Mouse (Mus musculus) neural tube, embryonic 11.5 days (tissue): ENCODE results near the gene Inpp4a. TPM values are rescaled to one million over a fixed set of nuclear protein-coding genes. Genes with fewer than 3 reads are reported as not detected.

ENCODE experiments used
- ATAC-seq: fragments of 200-750 bp; cut with Nextera tagmentation; 2 replicates; pipeline ENCODE4 v1.8.0; 2017; ENCODE audit warnings: moderate number of reproducible peaks, mild to moderate bottlenecking, moderate TSS enrichment, moderate library complexity; ENCODE audit not compliant: insufficient read depth, low FRiP score, low TSS enrichment
- DNase-seq: peaks from one replicate; pipeline ENCODE4 v3.0.0-alpha.2; 2015; ENCODE audit warnings: low spot score
- H3K27ac ChIP-seq: fragments of 300-500 bp; sonication (generic); 2 replicates; pipeline ENCODE4 v1.5.1; 2014; ENCODE audit warnings: low read depth, mild to moderate bottlenecking, low read length
- H3K27me3 ChIP-seq: fragments of 300-500 bp; sonication (generic); 2 replicates; pipeline ENCODE4 v1.6.1; 2014; ENCODE audit warnings: mild to moderate bottlenecking, low read length, mixed read lengths; ENCODE audit not compliant: control insufficient read depth, insufficient read depth
- H3K36me3 ChIP-seq: fragments of 300-500 bp; sonication (generic); 2 replicates; pipeline ENCODE4 v1.6.1; 2014; ENCODE audit warnings: mild to moderate bottlenecking, low read length, moderate library complexity, mixed read lengths; ENCODE audit not compliant: control insufficient read depth, insufficient read depth
- H3K4me1 ChIP-seq: fragments of 300-500 bp; sonication (generic); 2 replicates; pipeline ENCODE4 v1.6.1; 2014; ENCODE audit warnings: low read length, mixed read lengths; ENCODE audit not compliant: control insufficient read depth, insufficient read depth
- H3K4me2 ChIP-seq: fragments of 300-500 bp; sonication (generic); 2 replicates; pipeline ENCODE4 v1.6.1; 2014; ENCODE audit warnings: low read depth, mild to moderate bottlenecking, moderate library complexity
- H3K4me3 ChIP-seq: fragments of 300-500 bp; sonication (generic); 2 replicates; pipeline ENCODE4 v1.5.1; 2014; ENCODE audit warnings: low read depth, low read length
- H3K9ac ChIP-seq: fragments of 300-500 bp; sonication (generic); 2 replicates; pipeline ENCODE4 v1.6.1; 2014; ENCODE audit warnings: mild to moderate bottlenecking, low read length
- H3K9me3 ChIP-seq: fragments of 300-500 bp; sonication (generic); 2 replicates; pipeline ENCODE4 v1.6.1; 2016; ENCODE audit warnings: low read length; ENCODE audit not compliant: control insufficient read depth
- WGBS: fragments of 180-500 bp; shearing (Covaris S2); extraction: QIAGEN DNeasy Blood & Tissue Kit; methylation state at CpG from one replicate; pipeline ENCODE4 v1.1.7; 2014; 5-methylcytosine and 5-hydroxymethylcytosine counted together
- polyA plus RNA-seq: library from polyadenylated mRNA; unstranded; fragments of >200 nt; fragmentation: Nextera tagmentation; extraction: Ambion mirVana; gene quantifications from 2 replicates; pipeline ENCODE4 v1.2.1, GENCODE M21; 2014

Gene Inpp4a
- polyA plus RNA-seq, 1 experiment from 2014 or later = 25.8 TPM

DNA sequence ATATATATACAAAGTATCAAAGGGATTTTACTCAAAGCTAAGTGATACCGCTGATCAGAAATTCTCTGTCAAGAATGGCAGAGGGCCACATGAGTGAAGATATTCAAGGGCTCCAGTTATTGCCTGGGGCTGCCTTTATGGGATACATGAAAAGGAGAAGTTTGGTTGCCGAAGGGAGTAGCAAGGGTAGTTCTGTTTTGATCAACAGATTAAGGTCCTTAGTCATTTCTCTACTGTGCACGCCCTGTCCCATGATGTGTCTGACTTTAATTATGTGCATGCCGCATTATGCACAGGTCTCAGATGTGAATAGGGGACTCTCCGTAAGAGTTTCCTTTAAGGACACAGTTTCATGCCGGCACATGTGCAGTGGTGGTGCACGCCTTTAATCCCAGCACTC lies 157.9 kb downstream of the Inpp4a start:
- Histone ChIP-seq H3K4me2 (no peak overlapping the region), H3K9ac (no peak overlapping the region), H3K4me1 (no peaks in the 10 kb centered on the region), H3K4me3 (no peak overlapping the region), H3K9me3 (no peaks in the 10 kb centered on the region), H3K27me3 (no peaks in the 10 kb centered on the region), H3K27ac (no peak overlapping the region), H3K36me3 (no peaks in the 10 kb centered on the region)
- 92% methylated on average over 7 of the region's 7 CpGs for WGBS
- DNase-seq (no peak), ATAC-seq (no peak)

Other genes with a start within 250 kb of the Inpp4a start
- gene Cnga3, start 85.4 kb upstream of the Inpp4a start, polyA plus RNA-seq = not detected in 2 replicates
- 61.7 and 64.0 TPM in 2 replicates for gene Coa5, start 130.2 kb downstream of the Inpp4a start, polyA plus RNA-seq
- 113 and 114 TPM in 2 replicates for gene Unc50, start 130.3 kb downstream of the Inpp4a start, polyA plus RNA-seq
- gene Mgat4a, start 241.2 kb downstream of the Inpp4a start, polyA plus RNA-seq = 3.1 and 4.5 TPM in 2 replicates